Mouse (Mus musculus): ENCODE results near the gene Jagn1. TPM values are rescaled to one million over a fixed set of nuclear protein-coding genes. Genes with fewer than 3 reads are reported as not detected.

Jagn1 gene
- polyA plus RNA-seq, 1 experiment: not detected

DNA sequence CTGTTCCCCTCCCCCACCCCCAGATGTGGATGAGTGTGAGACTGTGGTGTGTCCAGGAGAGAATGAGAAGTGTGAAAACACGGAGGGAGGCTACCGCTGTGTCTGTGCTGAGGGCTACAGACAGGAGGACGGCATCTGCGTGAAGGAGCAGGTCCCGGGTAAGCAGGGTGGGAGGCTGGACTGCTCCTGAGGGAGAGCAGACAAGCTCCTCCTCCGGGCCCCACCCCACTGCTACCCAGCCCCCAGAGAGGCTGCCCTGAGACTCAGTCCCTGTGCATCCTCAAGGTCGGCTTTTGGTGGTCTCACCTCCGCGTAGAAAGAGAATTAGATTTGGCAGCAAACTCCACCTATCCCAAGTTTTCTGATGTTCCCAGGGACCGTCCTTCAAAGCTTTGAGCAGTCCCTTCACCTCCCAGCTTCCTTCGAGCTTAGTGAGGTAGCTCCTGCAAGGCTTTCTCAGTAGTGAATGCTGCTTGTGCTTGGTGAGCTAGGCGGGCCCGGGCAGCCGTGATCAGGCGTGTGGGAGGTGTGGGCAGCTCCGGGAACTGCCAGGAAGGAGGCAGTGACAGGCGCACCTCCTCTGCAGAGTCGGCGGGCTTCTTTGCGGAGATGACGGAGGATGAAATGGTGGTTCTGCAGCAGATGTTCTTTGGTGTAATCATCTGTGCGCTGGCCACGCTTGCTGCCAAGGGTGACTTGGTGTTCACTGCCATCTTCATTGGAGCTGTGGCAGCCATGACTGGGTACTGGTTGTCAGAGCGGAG, 49.9 kb downstream of the Jagn1 start:
- Histone ChIP-seq H3K4me1 (ENCODE audit: control insufficient read depth, insufficient read depth, low read length) (peaks cover 53% of the 10 kb centered on the region), H3K27ac (ENCODE audit: insufficient read depth, low read depth, low read length) (peak overlapping the region; percentile 59), H3K4me3 (ENCODE audit: insufficient read depth, low read depth, low read length) (no peak overlapping the region)
- 46% methylated on average over 24 of the region's 24 CpGs for WGBS
- TF ChIP-seq POLR2A (IDR thresholded peaks at IDR 0.05; ENCODE audit: insufficient read depth, low read depth, low read length): no peak
- no peak for TF ChIP-seq CTCF (IDR thresholded peaks at IDR 0.05; ENCODE audit: insufficient read depth, low read depth, low read length)

DNA sequence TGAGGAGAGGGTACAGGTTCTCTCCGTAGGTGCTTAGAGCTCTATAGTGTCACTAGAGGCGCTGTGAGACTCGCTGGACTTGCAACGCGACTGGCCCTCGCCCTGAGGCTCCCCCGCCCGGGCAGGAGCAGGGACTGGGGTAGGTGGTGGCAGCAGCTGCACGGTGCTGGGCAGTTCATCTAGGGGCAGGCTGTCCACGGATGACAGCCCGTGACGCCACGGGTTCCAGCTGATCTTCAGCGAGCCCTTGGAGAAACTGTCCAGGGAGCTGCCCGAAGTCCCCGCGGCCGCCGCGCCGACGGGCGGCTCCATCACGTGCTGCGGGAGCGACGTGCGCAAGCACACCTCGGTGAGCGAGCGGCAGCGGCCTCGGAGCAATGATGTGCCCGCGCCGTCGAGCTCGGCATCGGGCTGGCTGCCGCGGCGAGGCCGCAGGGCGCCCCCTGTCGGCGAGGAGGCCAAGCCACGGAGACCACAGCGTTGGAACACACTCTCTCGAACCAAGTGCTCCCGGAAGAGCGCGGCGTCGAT, 52.0 kb downstream of the Jagn1 start:
- Histone ChIP-seq H3K4me3 (ENCODE audit: insufficient read depth, low read depth, low read length) (peak overlapping the region; percentile 43), H3K27ac (ENCODE audit: insufficient read depth, low read depth, low read length) (0 out of 2 replicates have a peak overlapping the region, but pooled peaks have one; percentile 9), H3K4me1 (ENCODE audit: control insufficient read depth, insufficient read depth, low read length) (peaks cover 41% of the 10 kb centered on the region)
- no peak for TF ChIP-seq POLR2A (IDR thresholded peaks at IDR 0.05; ENCODE audit: insufficient read depth, low read depth, low read length)
- peak; percentile 74 for TF ChIP-seq CTCF (IDR thresholded peaks at IDR 0.05; ENCODE audit: insufficient read depth, low read depth, low read length)
- 3% methylated on average over 54 of the region's 54 CpGs for WGBS

DNA sequence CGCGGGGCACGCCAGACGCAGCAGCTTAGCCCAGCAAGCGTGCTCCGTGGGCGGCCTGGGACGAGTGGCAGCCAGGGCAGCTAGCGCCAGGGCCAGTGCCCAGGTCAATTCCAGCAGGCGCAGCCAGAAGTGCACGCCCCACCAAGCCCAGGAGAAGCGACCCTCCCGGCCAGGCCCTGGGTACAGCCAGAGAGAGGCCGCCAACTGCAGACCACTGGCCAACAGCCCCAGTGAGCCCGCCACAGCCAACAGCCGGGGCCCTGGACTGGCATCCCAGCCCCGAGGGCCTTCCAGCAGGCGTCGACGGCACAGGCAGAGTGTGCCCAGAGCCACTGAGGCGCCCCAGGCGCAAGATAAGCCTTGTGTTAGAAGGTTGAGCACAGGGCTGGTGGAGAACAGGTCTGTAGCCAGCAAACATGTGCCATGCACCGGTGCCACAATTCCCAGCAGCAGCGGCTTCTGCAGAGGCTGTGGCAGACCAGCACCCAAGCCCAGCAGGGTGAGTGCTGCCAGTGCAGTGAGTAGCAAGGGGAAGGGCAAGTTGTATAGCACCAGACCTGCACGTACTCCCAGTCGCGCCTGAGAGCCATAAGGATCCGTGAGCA, 52.8 kb downstream of the Jagn1 start:
- H3K4me3 ChIP-seq (ENCODE audit: insufficient read depth, low read depth, low read length): no peak overlapping the region
- WGBS: 63% methylated on average over 28 of the region's 28 CpGs
- TF ChIP-seq POLR2A (IDR thresholded peaks at IDR 0.05; ENCODE audit: insufficient read depth, low read depth, low read length) (no peak), CTCF (IDR thresholded peaks at IDR 0.05; ENCODE audit: insufficient read depth, low read depth, low read length) (no peak)
- H3K27ac ChIP-seq (ENCODE audit: insufficient read depth, low read depth, low read length): no peak overlapping the region
- H3K4me1 ChIP-seq (ENCODE audit: control insufficient read depth, insufficient read depth, low read length): peaks cover 42% of the 10 kb centered on the region

Other genes with a start within 250 kb of the Jagn1 start
- not detected in 2 replicates for gene Lhfpl4, start 247.2 kb upstream of the Jagn1 start, polyA plus RNA-seq (2012; ENCODE audit: insufficient read depth, insufficient read length, low replicate concordance, missing spikeins)
- gene Mtmr14, start 204.7 kb upstream of the Jagn1 start, polyA plus RNA-seq (2012; ENCODE audit: insufficient read depth, insufficient read length, low replicate concordance, missing spikeins): not detected in 2 replicates
- gene Cpne9, start 160.3 kb upstream of the Jagn1 start, polyA plus RNA-seq (2012; ENCODE audit: insufficient read depth, insufficient read length, low replicate concordance, missing spikeins): not detected in 2 replicates
- gene Brpf1, start 135.4 kb upstream of the Jagn1 start, polyA plus RNA-seq (2012; ENCODE audit: insufficient read depth, insufficient read length, low replicate concordance, missing spikeins): not detected in 2 replicates
- gene Ogg1, start 115.6 kb upstream of the Jagn1 start, polyA plus RNA-seq (2012; ENCODE audit: insufficient read depth, insufficient read length, low replicate concordance, missing spikeins): not detected in 2 replicates
- not detected in 2 replicates for gene Camk1, start 98.6 kb upstream of the Jagn1 start, polyA plus RNA-seq (2012; ENCODE audit: insufficient read depth, insufficient read length, low replicate concordance, missing spikeins)
- not detected in 2 replicates for gene Tada3, start 64.7 kb upstream of the Jagn1 start, polyA plus RNA-seq (2012; ENCODE audit: insufficient read depth, insufficient read length, low replicate concordance, missing spikeins)
- gene Arpc4, start 64.5 kb upstream of the Jagn1 start, polyA plus RNA-seq (2012; ENCODE audit: insufficient read depth, insufficient read length, low replicate concordance, missing spikeins): not detected in 2 replicates
- not detected in 2 replicates for gene Ttll3, start 53.3 kb upstream of the Jagn1 start, polyA plus RNA-seq (2012; ENCODE audit: insufficient read depth, insufficient read length, low replicate concordance, missing spikeins)
- gene Rpusd3, start 23.2 kb upstream of the Jagn1 start, polyA plus RNA-seq (2012; ENCODE audit: insufficient read depth, insufficient read length, low replicate concordance, missing spikeins): not detected in 2 replicates
- gene Cidec, start 6.8 kb upstream of the Jagn1 start, polyA plus RNA-seq (2012; ENCODE audit: insufficient read depth, insufficient read length, low replicate concordance, missing spikeins): not detected in 2 replicates
- gene Il17re, start 15.9 kb downstream of the Jagn1 start, polyA plus RNA-seq (2012; ENCODE audit: insufficient read depth, insufficient read length, low replicate concordance, missing spikeins): not detected in 2 replicates
- not detected in 2 replicates for gene Il17rc, start 28.9 kb downstream of the Jagn1 start, polyA plus RNA-seq (2012; ENCODE audit: insufficient read depth, insufficient read length, low replicate concordance, missing spikeins)
- not detected in 2 replicates for gene Creld1, start 40.7 kb downstream of the Jagn1 start, polyA plus RNA-seq (2012; ENCODE audit: insufficient read depth, insufficient read length, low replicate concordance, missing spikeins)
- gene Prrt3, start 59.4 kb downstream of the Jagn1 start, polyA plus RNA-seq (2012; ENCODE audit: insufficient read depth, insufficient read length, low replicate concordance, missing spikeins): not detected in 2 replicates
- gene Emc3, start 89.1 kb downstream of the Jagn1 start, polyA plus RNA-seq (2012; ENCODE audit: insufficient read depth, insufficient read length, low replicate concordance, missing spikeins): not detected in 2 replicates
- not detected in 2 replicates for gene Fancd2, start 89.1 kb downstream of the Jagn1 start, polyA plus RNA-seq (2012; ENCODE audit: insufficient read depth, insufficient read length, low replicate concordance, missing spikeins)
- gene Fancd2os, start 158.1 kb downstream of the Jagn1 start, polyA plus RNA-seq (2012; ENCODE audit: insufficient read depth, insufficient read length, low replicate concordance, missing spikeins): not detected in 2 replicates
- gene Brk1, start 162.2 kb downstream of the Jagn1 start, polyA plus RNA-seq (2012; ENCODE audit: insufficient read depth, insufficient read length, low replicate concordance, missing spikeins): not detected in 2 replicates
- gene Vhl, start 181.4 kb downstream of the Jagn1 start, polyA plus RNA-seq (2012; ENCODE audit: insufficient read depth, insufficient read length, low replicate concordance, missing spikeins): not detected in 2 replicates
- gene Irak2, start 195.9 kb downstream of the Jagn1 start, polyA plus RNA-seq (2012; ENCODE audit: insufficient read depth, insufficient read length, low replicate concordance, missing spikeins): not detected in 2 replicates

Measured in olfactory bulb, adult 2 months (tissue).